Mouse (Mus musculus): ENCODE measurements at regions not wholly inside any gene's neighbourhood (a gene's known extent, or its start where the extent isn't known, plus 50 kb on each side); places are given as distances from the start of the nearest gene placed in this dataset.

DNA sequence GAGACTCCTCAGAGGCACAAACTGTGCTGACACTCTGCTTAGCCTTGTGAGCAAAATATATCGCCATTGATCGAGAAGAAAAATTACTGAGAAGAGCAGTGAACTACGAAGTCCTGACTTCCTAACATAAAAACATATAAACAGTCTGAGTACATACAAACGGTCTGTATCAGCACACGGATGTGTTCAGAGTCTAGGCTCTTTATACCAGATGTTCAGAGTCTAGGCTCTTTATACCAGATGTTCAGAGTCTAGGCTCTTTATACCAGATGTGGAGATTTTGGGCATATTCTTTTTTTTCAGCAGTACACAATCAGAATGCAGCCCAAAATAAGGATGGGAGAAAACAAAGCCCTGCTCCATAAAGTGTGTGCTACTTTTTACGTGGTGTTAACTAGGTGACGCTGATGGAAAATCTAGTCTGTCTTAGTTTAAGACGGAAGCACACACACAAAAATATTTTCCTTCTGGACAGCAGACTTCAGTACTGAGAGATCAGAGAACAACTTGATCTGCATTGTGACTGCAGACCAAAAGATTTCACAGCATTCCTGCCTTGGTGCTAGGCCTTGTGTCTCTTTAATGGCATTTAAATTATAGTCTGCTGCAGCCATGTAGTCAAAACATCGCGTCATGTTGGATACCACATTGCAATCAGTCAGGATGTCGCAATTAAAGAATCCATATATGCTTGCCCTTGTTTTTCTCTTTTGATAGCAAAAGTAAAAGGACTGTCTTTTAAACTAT is 233.6 kb downstream of the Ptprc start:
- TF ChIP-seq CTCF (conservative IDR thresholded peaks at IDR 0.05 in 1 of 2, IDR thresholded peaks at IDR 0.05 in 1 of 2; ENCODE audit: low read depth in 2 of 2, low read length in 2 of 2) (no peak), HCFC1 (IDR thresholded peaks at IDR 0.05; ENCODE audit: low read depth, low read length) (no peak), GABPA (IDR thresholded peaks at IDR 0.05; ENCODE audit: insufficient replicate concordance, low read depth, low read length) (no peak), ZC3H11A (IDR thresholded peaks at IDR 0.05; ENCODE audit: low read depth, low read length) (no peak), MEF2A (IDR thresholded peaks at IDR 0.05; ENCODE audit: borderline replicate concordance, low read depth, low read length) (no peak)
